Mouse (Mus musculus) layer of hippocampus, adult 9-10 months (tissue): ENCODE measurements around the gene Sytl3.

Experiments used
- DNase-seq: peaks from one replicate; pipeline ENCODE4 v3.0.0; 2022; ENCODE audit warnings: low spot score

Gene Sytl3

GRCm38 (mm10) chr17:6778332-6778683 lies 119.4 kb downstream of the Sytl3 start:
- DNase-seq = no peak

- no peak for DNase-seq
Measured at GRCm38 (mm10) chr17:6778771-6779509, 120.0 kb downstream of the Sytl3 start.

DNA sequence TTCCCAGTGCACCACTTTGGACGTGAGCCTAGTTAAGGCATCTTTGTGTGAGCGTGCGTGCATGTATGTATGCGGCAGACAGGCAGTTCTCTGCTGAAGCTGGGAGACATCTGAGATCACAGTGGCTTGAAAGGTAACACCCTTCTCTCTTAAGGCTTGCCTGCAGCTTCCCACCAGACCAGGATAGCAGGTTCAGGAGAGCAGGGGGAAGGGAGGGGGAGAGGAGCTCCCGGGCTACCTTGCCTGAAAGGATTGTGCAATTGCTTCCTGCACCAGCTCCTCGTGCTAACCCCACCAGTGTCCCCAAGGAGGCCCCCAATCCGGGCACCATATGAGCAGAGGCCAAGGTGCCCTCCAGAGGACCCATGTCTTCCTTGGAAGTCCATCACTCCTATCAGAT lies 120.7 kb downstream of the Sytl3 start:
- no peak for DNase-seq

DNA sequence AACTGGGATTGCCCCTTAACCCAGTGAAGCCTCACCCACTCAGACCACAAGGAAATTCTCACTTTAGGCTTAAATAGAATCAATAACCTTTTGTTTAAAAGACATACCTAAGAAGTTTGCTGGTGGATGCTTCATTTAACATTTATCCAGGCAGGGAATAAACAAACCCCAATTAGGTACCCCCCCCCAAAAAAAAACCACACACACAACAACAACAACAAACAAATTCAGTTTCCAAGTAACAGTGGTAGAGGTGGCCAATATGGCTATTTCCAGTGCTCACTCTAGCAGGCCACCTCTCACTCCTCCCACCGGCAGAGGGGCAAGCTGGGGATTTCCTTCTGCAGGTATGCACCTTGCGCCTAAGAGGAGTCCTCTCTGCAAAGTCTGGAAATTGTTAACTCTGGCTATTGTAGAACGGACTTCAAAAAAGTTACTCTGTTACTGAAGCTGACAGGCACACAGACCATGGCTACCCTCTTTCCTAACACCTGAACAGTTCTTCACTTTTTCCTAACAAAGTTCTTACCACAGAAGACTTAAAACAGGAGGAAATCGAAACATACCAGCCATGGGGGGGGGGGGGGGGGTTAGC lies 121.7 kb downstream of the Sytl3 start:
- DNase-seq = no peak

GRCm38 (mm10) chr17:6781273-6781672 lies 122.4 kb downstream of the Sytl3 start:
- no peak for DNase-seq

DNA sequence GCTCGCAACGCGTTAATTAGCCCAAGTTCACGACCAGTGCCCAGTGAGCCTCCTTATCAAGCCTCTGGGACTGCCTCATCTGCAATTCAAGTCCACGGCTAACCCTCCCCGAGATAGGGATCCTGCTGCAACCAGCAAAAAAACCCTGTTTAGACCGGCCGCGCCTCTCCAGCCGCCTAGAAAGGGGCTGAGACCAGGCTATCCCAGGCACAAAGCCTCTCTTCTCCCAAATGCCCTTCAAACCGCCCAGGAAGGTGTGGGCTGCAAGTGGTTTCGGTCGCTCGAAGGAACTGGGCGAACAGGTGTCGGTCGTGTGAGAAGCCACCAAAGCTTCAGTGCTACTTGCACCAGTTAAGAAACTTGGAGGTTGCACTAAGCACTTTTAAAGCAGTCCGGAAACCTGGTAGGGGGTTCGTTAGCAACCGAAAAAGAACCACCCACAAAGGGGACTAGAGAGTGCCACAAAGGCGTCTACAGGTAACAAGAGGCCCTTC lies 123.2 kb downstream of the Sytl3 start:
- DNase-seq = no peak

DNA sequence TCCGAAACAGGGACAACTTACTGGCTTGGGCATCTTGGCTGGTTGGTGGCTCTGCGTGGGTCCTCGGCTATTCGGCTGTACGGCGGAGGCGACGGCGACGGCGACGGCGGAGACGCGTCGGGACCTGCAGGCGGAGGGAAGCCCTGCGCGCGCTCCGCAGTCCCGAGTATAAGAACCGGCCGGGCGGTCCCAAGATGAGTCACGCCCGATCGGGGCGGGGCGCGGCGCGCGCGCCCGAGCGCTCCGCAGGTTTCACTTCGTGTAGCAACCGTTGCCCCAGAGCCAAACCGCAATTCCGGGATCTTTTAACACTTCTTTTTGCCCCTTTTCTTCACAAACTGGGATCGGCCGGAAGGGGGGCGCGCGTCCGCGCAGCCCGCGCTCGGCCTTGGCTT lies 123.7 kb downstream of the Sytl3 start, which contains the start of gene Ezr:
TSS of gene Ezr (minus strand) at position 174 of the 395 bp plus-strand sequence.
- no peak for DNase-seq

DNA sequence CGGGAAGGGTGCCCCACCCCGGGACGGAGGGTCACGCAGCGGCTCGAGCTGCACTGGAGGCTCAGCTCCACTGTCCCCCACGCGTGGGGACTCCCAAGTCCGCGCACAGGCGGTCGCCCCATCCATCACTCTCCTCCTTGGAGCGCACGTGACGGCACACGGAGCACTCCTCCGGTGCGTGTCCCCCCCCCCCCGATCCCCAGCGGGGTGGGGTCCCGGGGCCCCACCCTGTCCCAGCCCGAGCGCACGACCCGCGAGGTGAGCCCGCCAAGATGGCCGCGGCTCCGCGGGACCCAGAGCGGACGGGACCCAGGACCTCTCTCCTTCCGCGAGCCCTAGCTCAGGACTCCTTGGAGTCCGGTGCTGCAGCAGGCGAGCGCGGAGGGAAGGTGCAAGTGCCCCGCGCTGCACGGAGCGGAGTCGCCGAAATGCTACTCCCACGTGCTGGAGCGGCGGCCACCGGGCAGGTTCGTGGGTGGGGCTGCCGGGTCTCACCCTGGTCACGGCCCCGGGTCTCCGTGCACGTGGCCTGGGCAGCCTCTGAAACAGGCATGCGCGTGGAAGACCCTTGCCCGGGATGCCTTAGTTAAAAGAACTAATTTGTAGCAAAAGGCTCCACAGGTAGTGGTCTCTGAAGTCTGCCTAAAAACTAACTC lies 124.2 kb downstream of the Sytl3 start:
- no peak for DNase-seq

DNA sequence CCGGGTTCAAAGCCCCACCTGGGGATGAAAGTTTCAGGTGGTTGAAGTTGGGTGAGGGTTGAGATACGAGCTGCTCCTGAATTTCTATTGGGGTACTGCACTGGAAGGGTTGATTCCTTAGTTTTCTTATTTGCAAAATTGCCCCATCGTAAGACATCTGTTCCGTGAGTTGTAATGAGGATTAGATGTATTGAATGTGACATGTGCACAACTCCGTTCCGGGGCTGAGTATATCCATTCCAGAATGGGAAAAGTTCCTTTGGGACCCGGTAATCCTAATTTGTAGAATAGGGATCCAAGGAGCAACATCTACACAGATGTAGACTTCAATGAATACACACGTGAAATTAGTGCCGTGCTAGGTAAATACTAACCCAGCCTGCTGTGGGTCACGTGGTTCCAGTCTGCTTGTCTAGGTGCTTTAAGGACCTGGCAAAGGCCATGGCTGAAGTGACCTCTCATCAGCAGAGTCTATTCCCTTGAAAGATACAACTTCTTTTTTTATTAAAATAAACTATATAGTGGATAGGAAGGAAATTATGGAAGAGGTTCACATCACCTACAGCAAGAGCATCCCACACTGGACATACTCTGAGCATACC lies 125.0 kb downstream of the Sytl3 start:
- DNase-seq = no peak

GRCm38 (mm10) chr17:6787241-6787640 lies 128.3 kb downstream of the Sytl3 start:
- no peak for DNase-seq
